Mouse (Mus musculus): ENCODE measurements around the gene Abtb2.

DNA sequence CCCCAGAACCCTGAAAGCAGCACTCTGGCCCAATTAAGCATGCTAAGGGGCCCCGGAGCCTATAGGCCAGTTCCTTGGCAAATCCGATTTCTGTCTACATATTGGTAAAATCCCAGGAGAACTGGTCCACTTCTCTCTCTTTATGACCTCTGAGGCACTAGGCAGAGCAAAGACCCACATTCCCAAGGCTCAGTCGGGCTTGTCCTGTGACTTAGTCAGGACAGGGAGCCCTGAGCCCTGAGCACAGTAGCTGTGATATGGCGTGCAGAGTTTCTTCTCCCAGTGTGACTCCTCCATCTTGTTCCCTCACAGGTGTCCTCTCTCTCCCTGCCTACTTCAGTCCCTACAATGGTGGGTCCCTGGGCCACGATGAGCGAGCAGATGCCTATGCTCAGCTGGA lies 112.3 kb downstream of the Abtb2 start:
- TF ChIP-seq CTCF (IDR thresholded peaks at IDR 0.05; ENCODE audit: extremely low read depth, insufficient read depth, insufficient read length, insufficient replicate concordance): no peak
- no peak for TF ChIP-seq POLR2A (IDR thresholded peaks at IDR 0.05; ENCODE audit: low read depth, low read length)
